Mouse (Mus musculus) mesoderm, embryonic 11.5 days (tissue): ENCODE results near the gene Celsr3.

Experiments
- DNase-seq: peaks from one replicate; pipeline ENCODE4 v3.0.0-alpha.2; 2012; ENCODE audit warnings: low read depth, low spot score

The Celsr3 gene

DNA sequence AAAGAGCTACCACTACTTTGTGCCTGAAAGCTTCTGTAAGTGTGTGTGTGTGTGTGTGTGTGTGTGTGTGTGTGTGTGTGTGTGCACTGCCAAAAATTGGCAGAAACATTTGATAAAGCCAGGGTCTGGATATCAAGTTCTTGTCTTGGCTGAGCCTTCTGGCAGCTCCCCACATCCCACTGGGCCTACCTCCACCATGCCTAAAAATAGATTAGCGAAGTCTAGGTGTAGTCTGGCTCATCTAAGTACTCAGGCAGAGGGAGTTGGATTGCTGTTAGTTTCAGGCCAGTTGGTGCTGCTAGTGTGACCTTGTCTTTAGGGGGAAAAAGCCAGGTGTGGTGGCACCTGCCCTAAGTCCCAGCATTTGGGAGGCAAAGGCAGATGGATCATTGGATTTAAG, 19.3 kb upstream of the Celsr3 start:
- no peak for DNase-seq

DNA sequence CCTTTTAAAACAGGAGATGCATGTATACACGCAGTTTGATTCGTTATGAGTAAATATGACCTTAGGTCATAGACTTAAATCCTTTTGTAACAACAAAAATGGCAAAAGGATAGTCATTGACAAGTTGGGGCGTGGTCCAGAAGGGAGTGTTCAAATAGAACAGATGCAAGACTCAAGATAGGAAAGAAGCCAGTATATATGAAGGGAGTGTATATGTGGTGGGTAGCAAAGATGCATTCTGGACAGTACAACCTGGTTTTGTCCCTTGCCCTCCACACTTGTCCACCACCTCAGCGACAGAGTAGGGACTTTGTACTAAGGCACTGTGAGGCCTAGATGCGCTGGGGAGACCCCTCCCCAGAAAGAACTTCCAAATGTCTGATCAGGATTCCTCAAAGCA, 18.4 kb upstream of the Celsr3 start:
- DNase-seq = no peak

DNA sequence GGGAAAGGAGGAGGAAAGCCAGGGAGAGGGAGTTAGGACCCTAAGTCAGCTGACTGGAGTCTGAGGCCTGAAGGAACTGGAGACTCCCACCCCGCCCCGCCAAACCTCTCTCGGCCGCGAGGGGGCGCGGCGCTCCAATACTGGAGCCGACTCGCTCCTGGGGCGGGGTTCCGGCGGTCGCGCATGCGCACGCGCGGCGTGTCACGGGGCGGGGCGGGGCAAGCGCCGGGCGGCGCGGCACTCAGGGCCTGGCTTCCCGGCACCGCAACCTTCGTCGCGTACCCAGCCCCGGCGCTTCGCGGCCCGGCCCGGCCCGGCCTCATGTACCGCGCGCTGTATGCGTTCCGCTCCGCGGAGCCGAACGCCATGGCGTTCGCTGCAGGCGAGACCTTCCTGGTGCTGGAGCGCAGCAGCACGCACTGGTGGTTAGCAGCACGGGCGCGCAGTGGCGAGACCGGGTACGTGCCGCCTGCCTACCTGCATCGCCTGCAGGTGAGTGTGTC, 17.9 kb upstream of the Celsr3 start, which contains the start of gene Nckipsd:
Nckipsd (plus strand) TSS at position 206 of the 503 bp plus-strand sequence.
- peak; percentile 95 for DNase-seq

DNA sequence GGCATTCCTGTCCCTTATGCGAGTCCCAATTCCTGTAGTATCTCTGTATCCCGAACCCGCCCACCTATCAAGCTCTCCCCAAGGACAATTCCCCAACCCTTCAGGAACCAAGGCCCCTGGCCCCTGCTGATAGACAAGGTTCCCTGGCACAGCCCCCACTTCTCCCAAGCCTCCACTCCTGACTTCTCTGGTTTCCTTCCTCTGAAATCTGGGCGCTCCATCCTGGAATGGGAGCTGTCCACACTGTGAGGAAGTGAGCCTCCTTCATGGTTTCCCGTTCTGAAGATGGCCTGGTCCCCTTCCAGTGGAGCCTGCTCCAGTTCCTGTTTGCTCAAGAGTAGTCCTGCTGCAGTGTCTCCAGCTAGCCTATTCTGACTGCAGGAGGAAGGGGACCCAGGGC, 16.9 kb upstream of the Celsr3 start:
- DNase-seq = no peak

DNA sequence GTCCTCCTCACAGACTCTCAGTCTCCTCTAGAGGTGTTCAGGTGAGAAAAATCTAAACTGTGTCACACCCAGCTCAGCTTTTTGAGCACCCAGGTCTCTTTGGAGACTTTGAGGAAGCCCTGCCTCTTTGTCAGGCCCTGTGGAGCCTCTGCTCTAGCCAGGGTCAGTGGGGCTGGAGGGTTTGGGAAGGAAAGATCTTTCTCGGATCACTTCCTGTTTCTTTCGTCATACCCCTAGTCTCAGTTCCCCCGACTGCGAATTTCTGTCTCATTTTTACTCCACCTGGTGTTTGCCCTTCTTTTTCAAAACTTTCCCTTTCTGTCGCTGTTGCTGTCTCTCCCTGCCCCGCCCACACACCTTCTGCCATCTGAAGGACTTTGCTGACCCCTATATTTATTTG, 16.4 kb upstream of the Celsr3 start:
- DNase-seq = no peak

DNA sequence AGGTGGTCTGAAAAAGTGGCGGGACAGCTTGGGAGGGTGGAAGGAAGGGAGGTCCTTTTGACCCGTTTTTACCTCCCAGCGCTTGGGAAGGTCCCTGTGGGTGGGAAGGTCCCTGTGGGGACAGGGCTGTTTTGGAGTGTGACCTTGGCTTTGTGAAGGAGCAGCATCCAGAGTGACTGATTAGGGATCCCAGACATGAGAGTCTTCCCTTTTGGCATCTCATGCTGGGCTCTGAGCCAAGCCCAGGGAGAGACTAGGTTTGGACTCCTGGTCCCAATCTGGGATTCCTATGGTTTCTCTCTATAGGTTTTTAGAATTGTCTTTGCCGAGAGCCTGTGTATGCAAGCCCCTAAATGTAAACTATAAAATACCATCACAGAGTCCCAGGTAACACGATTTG, 15.6 kb upstream of the Celsr3 start:
- no peak for DNase-seq

DNA sequence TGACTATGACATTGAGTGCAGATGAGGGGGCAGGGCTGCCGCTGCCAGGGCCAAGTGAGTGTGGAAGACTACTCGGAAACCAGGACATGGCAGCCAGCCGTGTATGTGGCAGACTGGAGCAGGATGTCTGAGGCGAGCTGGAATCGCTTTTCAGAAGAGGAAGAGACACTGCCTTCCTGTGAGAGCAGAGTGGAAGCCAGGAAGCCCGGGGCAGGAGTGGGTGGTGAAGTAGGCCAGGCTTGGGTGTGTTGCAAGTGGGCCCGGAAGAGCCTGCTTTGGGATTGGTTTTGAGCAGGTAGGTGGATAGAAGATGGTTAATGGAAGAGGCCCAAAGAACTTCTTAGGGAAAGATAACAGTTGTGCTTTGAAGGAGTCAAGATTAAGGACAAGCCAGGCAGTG, 10.6 kb upstream of the Celsr3 start:
- DNase-seq = no peak

DNA sequence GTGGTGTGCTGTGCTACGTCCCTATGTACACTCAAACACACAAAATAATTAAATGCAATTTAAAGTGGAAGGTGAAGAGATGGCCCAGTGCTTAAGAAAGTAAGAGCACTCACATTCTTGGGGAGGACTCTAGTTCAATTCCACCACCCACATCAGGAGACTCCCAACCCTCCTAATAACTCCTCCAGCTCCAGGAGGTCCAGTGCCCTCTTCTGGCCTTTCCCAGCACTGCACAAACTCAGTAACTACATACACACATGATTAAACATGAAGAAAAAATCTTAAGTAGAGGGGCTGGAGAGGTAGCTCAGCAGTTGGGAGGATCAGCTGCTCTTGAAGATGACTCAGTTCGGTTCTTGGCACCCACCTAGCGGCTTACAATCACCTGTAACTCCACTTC, 6.6 kb upstream of the Celsr3 start:
- DNase-seq = peak; percentile 47

DNA sequence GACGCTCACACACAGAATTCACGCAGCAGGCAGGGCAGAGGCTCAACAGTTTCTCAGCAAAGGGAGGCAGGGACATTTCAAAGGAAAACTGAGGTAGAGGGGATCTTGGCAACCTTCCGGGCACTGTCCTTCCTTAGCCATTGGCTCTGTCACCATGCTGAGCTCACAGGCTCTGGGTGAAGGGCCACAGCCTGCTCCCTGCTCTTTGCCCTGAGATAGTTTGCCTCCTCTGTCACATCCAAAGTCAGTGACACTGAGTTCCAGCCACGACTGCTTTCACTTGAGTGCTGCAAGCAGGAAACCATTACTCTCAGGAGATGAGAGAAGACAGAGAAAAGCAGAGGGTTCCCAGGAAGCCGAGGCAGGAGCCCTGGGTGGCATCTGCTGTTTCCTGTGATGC, 6.0 kb upstream of the Celsr3 start:
- no peak for DNase-seq

DNA sequence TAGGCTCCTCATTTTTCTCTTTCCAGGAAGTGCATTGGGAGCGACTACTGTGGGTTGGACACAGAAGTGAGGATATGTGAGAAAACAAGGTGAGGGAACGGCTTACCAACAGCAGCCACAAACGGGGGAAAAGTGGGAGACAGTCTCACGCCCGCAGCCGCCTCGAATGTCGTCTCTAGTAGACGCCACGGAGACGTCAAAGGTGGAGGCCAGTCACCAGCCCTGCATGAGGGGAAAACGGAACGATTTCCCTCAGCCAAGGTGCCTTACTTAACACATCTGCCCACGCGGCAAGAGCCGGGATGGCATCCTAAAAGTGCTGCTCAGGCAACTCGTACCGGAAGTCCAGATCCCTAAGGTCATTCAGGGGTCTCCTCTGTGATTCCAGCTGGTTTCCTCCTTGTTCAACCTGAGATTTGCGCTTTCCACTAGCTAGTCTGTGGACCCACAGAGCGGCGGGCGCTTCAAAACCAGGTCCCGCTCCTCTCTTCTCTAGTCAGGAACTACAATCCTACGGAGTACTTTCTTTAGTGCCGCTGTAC, 1.9 kb upstream of the Celsr3 start:
- DNase-seq = no peak

DNA sequence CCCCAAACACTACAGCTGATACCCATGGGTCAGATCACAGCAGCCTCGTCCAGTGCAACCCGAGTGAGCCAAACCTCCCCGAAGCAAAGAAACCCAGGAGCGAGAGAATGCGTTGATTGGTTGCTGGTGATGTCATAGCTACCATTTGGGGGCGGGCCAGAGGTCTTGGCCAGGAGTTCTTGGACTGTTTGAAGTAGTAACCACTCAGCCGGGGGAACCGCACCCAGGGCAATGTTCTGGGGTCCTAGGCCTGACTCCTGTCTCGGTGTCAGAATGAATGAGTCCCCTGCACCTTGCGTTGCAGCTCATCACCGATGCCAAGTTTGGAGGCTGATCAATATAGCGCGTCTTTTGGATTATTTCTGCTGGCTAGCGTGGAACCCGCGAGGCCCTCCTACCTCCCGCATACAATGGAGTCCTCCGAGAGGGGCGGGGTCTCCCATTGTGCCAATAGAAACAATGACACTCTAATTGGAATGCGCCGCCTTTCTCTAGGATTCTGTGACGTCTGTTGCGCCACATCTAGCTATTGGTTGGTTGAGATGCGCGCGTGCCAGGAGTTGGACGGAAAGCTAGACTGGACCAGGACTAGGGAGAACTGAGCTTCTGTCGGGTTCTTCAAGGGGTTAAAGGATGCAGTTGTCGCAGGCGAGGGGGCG, 1.2 kb upstream of the Celsr3 start:
- peak; percentile 81 for DNase-seq

DNA sequence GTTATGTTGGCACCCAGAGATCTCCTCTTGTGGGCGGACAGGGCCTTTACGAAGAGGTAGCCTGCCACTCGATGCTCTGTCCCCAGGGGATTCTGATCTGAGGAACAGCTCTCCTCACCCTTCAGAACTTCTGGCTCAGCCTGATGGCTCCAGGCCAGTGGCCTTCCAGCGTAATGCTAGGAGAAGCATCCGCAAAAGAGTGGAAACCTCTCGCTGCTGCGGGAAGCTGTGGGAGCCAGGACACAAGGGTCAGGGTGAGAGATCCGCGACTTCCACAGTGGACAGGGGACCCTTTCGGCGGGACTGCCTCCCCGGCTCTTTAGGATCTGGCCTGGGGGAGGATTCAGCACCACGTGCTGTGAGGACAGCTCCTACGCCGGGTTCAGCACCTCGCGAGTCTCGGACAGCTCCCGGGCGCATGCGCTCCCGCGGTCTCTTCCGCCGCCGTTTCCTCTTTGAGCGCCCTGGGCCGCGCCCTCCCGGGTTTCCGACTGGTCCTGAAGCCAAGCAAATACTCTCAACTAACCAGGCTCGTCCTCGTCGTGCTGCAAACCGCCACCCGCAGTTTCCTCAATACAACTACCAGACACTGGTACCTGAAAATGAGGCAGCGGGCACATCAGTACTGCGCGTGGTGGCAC, 700 bp downstream of the Celsr3 start:
- DNase-seq = peak; percentile 77

DNA sequence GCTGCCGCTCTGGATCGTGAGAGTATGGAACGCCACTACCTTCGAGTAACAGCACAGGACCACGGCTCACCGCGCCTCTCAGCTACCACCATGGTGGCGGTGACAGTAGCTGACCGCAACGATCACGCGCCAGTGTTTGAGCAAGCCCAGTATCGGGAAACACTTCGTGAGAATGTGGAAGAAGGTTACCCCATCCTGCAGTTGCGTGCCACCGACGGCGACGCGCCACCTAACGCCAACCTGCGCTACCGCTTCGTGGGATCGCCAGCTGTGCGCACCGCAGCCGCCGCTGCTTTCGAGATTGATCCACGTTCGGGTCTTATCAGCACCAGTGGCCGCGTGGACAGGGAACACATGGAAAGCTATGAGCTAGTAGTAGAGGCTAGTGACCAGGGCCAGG, 1.3 kb downstream of the Celsr3 start:
- DNase-seq = no peak

DNA sequence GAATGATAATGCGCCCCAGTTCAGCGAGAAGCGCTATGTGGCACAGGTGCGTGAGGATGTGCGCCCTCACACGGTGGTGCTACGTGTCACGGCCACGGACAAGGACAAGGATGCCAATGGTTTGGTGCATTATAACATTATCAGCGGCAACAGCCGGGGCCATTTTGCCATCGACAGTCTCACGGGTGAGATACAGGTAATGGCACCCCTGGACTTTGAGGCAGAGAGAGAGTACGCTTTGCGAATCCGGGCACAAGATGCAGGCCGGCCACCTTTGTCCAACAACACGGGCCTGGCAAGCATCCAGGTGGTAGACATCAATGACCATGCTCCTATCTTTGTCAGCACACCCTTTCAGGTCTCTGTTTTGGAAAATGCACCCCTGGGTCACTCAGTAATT, 1.8 kb downstream of the Celsr3 start:
- no peak for DNase-seq

DNA sequence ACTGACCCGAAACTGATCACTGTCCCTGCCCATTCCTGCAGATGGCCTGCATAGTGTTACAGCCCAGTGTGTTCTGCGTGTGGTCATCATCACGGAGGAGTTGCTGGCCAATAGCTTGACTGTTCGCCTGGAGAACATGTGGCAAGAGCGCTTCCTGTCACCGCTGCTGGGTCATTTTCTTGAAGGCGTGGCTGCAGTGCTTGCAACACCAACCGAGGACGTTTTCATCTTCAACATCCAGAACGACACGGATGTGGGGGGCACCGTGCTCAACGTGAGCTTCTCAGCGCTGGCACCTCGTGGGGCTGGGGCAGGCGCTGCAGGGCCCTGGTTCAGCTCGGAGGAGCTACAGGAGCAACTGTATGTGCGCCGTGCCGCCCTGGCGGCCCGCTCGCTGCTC, 5.5 kb downstream of the Celsr3 start:
- no peak for DNase-seq

DNA sequence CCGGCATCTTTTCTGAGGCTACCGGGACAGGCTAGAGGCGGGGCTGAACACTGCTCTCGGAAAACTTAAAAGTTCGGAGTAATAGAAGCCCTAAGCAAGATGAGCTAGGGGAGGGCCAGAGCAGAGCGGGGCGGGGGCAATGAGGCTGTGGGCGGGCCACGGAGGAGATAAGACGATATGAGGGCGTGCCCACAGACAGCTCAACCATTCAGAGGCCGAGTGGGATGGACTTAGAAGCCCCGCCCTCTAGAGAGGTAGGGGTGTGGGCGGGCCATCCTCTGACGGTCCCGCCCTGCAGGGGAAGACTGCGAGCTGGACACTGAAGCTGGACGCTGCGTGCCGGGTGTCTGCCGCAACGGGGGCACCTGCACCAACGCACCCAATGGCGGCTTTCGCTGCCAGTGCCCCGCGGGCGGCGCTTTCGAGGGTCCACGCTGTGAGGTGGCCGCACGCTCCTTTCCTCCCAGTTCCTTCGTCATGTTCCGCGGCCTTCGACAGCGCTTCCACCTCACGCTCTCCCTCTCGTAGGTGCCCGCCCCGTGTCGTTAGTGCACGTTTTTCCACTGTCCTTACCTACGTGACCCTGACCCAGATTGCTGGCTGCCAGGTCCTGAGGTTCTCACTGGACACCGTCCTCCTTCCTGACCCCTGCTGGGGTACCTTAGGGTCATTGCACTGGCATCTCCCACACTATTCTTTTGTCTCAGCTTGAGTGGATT, 6.4 kb downstream of the Celsr3 start:
- DNase-seq = peak; percentile 94

DNA sequence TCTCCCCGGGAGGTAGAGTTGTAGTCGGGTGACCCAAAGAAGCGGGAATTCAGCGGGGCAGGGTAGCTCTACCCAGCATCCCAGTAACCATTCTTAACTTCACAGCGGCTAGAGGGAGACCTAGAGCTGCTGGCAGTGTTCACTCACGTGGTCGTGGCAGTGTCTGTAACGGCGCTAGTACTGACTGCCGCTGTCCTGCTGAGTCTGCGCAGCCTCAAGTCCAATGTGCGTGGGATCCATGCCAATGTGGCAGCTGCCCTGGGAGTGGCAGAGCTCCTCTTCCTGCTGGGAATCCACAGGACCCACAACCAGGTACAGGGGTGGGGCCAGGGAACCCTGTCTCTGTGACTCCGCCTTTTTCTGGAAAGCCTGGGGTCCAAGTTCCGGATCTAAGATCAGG, 16.9 kb downstream of the Celsr3 start:
- DNase-seq = peak; percentile 14

DNA sequence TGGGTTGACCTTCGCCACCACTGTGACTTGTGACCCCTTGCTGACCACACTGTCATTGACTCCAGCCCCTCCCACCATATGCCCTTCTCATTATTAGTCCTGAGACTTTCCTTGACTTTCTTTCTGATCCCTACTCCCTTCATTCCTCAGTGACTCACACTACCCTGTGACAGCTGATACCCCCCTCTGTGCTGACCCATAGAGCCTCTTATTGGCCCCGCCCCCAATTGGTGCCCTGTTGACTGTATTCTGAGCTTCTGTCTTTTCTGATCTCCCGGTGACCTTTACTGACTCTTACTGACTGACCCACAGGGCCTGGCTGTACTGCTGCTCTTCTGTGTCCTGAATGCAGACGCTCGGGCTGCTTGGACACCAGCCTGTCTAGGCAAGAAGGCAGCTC, 19.3 kb downstream of the Celsr3 start:
- no peak for DNase-seq

DNA sequence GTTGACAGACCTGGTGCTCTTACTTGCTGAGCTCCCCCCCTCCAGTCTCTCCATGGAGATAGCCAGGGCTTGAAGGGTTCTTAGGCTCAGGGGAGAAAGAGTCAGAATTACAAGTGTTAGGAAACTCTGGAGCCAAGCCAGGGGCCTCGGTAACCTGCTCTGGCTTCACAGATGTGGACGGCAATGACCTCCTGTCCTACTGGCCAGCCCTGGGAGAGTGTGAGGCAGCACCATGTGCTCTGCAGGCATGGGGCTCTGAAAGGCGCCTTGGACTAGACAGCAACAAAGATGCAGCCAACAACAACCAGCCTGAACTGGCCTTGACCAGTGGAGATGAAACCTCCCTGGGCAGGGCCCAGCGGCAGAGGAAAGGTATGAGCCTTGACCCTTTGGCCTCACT, 21.3 kb downstream of the Celsr3 start:
- no peak for DNase-seq

DNA sequence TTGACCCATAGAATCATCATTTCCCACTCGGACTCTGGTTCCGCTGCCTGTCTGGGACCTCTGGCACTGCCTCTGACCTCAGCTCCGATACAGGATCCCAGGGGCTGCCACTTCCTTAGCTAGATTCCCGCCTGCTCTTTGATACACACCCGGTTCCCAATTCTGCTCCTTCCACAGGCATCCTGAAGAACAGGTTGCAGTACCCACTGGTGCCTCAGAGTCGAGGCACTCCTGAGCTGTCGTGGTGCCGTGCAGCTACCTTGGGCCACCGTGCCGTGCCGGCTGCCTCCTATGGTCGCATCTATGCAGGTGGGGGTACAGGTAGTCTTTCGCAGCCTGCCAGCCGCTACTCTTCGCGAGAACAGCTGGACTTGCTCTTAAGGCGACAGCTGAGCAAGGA, 22.3 kb downstream of the Celsr3 start:
- DNase-seq = no peak

DNA sequence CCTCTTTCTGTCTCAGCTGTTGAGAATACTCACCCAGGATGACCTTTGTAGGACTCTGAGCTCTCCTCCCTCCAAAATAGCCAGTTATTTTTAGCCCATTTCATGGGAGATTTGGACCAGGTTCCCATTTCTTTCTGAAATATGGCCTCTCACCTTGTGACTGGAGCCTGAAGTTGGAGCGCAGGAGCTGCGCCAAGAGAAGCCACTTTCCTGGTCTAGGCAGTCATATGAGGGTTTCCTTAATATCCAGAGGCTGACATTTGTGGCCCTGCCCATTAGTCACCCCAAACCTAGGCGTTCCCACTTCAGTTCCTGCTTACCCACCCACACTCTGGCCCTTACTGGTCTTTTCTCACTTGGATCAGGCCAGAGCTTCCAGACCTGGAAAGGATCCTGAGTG, 26.9 kb downstream of the Celsr3 start, which contains the start of gene Slc26a6:
Slc26a6 (plus strand) TSS at position 308 of the 400 bp plus-strand sequence.
- DNase-seq = no peak

DNA sequence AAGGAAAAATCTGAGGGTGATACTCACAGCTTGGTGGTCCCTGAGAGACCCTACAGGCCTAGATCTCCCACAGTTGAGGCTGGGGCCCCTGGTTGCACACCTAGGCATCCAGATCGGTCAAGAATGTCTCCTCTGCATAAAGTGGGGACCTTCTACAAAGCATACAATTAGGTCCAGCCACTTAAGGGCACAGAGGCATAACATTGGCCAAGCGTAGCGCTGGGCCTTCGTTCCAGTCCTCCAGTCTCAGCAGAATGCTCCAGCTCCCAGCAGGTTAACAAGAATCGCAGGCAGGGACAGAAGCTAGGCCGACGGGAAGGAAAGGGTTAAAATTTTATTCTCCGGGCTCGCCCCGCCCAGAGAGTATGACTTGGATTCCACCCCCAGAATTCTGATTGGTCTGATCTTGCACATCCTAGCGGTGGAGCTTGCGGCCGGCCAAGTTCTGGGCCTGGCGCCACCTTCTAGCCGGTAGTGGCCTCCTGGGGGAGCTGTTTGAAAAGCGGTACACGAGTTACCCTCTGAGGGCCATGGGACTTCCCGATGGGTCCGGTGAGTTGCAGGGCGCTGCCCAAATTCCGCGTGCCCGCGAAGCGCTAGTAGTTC, 27.6 kb downstream of the Celsr3 start:
- peak; percentile 95 for DNase-seq
